Mouse (Mus musculus): Measurements from ENCODE around the gene Cep97. TPM values are rescaled to one million over a fixed set of nuclear protein-coding genes. Genes with fewer than 3 reads are reported as not detected.
"Not testable (repeated sequence)": the region's sequence is repeated elsewhere in the genome, so short reads cannot be mapped to it uniquely, and the experiment has no call there.

Gene Cep97
- total RNA-seq, 2 experiments from 2014 or later, result 8.0 to 10.7 TPM

DNA sequence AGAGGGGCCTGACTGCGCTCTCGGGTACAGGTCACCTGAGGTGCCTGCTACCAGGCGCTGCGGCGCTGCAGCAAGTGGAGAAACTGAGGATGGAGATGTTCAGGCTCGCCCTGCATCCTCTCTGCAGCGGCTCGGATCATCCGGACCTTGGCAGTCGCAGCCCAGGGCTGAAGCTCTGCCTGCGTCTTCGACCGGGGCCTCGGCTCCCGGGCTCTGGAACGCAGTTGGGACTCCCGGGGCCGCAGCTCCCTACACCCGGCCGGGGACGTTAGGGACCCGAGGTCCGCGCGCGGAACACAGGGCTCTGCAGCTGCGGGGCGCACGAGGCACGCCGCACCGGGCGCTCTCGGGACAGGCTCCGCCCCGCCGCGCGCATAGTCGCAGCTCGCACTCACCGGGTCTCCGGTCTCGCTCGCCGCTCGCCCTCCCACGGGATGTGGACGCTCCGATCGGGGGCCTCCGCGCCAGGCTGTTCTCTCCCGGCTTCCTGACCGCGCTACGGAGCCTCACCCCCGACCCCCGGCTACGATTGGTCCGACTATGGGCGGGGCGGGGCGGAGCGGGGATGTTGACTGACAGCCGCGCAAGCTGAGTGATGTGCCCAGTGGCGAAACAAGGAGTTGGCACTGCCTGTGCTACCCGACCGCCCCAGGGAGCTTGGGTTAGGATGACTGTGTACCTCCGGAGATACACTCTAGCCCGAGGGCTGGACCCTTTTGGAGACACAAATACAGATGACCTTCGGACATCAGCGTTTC lies 39.6 kb downstream of the Cep97 start, which contains the start of gene Nxpe3:
Gene Nxpe3, minus strand, starts transcription at position 393 of the 758 bp plus-strand sequence.
- intact Hi-C loops (cut with DNase I), result no loop called here
- peak; percentile 87 to 93 for DNase-seq (ENCODE audit: extremely low spot score in 1 of 2, low spot score in 2 of 2)

DNA sequence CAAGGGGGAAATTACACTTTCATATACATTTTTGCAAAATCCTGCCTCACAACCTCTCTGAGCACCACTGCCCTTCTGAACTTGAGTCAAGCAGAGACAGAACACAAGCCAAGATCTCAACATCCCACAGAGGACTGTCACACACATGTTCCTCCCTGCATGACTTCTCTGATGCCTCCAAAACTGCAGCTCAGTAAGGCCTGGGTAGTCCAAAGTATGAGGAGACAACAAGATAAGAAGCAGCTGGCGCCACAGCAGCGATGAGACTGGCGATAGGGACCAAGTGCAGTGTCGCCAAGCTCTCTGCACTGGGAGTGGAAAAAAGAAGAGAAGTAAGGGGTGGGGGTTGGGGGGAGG lies 40.1 kb downstream of the Cep97 start:
- DNase-seq (ENCODE audit: extremely low spot score in 1 of 2, low spot score in 2 of 2), result no peak
- intact Hi-C loops (cut with DNase I), result no loop called here

DNA sequence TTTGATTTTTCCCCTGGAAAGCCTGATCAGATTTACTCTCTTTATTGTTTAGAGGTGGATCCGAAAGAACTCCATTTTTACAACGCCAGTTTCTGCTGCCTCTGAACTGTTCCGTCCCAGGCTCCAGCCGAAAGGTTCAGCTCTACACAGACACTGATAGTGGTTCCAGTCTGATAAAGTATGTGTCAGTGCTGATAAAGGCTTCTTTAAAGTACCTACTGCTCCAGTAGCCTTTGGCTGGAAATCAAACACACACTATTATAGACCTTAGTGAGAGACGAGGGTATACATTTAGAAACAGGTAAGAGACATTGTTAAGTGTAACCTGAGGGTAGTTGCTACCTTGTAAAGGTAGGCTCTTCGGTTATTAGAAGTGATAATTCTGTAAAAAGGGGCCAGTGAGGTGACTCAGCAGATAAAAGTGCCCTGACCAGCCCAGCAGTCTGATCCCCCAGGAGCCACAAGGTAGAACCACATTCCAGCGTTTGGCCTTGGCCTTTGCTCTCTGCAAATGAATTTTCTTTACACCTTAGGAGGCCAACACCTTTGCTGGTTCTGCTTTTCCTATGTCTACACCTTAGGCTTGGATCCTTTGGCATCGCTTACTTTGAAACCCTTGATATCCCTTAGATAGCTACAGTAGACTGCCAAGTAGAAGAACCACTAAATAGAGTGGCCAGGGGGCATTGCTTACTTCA lies 41.1 kb downstream of the Cep97 start:
- DNase-seq (ENCODE audit: extremely low spot score in 1 of 2, low spot score in 2 of 2), result no peak
- intact Hi-C loops (cut with DNase I), result no loop called here

GRCm38 (mm10) chr16:55892484-55892883 lies 42.2 kb downstream of the Cep97 start:
- no peak for DNase-seq (ENCODE audit: extremely low spot score in 1 of 2, low spot score in 2 of 2)
- intact Hi-C loops (cut with DNase I), result no loop called here

DNA sequence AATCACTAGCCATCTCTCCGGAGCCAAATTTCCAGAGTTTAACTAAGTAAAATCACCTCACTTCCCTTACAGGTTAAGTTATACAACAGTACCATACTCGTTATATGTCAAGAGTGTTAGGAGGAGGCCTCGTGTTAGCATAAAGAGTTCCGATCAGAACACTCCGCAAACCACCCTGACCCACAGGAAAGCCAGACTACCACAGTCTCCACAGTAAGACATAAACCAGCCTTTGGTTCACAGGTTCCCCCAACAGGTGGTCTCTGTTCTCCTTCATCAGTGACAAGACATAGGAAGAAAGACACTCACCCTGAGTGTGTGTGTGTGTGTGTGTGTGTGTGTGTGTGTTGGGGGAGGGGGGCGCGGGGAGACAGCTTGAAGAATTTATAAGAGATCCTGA lies 43.3 kb downstream of the Cep97 start:
- intact Hi-C loops (cut with DNase I), result no loop called here
- DNase-seq (ENCODE audit: extremely low spot score in 1 of 2, low spot score in 2 of 2), result no peak

- intact Hi-C loops (cut with DNase I), result no loop called here
- DNase-seq (ENCODE audit: extremely low spot score in 1 of 2, low spot score in 2 of 2), result no peak
These were observed 44.1 kb downstream of the Cep97 start for GRCm38 (mm10) chr16:55890346-55891136.

DNA sequence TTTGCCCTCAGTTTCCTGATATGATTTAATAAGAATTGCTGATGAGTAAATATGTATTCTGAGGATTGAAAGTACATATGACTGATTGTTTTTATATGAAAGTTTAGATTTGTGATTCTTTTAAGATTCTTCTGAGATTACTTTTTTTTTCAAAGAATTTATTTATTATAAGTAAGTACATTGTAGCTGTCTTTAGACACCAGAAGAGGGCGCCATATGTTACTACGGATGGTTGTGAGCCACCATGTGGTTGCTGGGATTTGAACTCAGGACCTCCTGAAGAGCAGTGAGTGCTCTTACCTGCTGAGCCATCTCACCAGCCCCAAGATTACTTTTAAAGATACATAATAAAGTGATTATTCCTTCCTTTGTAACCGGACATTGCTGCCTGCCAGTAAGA lies 45.2 kb downstream of the Cep97 start:
- intact Hi-C loops (cut with DNase I), result no loop called here

GRCm38 (mm10) chr16:55888584-55888960 lies 46.1 kb downstream of the Cep97 start:
- no peak for DNase-seq (ENCODE audit: extremely low spot score in 1 of 2, low spot score in 2 of 2)
- intact Hi-C loops (cut with DNase I), result no loop called here

More for the DNA sequence above, 45.2 kb downstream of the Cep97 start:
- no peak for DNase-seq (ENCODE audit: extremely low spot score in 1 of 2, low spot score in 2 of 2)

DNA sequence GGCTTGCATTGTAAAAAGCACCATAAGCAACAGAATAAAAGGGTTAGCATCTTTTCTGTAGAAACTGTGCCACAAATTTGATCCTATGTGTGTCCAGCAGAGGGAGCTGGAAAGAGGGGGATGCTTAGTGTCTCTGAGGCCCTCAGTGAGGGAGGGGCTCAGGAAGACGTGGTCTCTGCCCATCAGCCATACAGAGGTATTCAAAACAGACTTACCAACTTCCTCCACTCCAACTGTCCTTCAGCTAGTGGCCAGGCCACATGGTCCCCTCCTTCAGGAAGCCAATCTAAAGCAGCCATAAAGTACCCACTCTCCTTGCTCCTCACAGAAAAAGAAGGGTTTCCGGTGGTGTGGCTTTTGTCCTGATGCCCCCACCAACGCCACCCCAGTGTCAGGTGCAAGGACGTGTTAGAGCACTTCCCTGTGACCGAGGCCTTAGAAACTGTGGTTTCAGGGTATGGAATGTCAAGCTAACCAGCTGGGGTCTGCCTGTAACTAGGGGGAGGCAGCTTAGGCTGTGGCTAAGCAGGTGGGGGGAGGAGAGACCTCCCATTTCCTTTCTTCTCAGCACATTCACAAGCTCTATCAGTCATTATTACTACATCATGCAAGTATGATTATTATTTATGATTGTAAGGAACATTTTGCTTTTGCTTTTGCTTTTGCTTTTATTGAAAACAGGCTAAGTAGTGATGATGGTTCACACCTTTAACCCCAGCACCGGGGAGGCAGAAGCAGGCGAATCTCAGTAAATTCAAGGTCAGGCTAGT lies 46.7 kb downstream of the Cep97 start:
- intact Hi-C loops (cut with DNase I), result no loop called here

DNA sequence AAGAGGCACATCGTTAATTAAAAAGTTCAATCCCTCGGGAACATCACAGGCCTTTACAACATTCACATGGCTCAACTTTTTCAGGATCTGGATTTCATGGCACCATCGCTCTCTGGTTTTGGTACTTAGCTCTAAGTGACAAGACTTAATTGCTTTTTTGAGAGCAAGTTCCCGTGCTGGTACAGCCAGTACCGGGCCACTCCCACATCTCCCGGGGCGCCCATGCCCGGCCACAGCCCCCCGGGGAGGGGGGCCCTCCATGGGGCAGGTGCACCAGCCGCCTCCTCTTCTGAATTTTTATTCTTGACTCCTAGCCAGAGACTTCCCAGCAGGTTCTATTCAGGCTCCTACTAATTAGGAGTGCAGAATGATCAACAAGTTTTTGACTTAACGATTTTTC lies 50.4 kb downstream of the Cep97 start:
- intact Hi-C loops (cut with DNase I), result no loop called here

More for the DNA sequence above, 46.7 kb downstream of the Cep97 start:
- DNase-seq (ENCODE audit: extremely low spot score in 1 of 2, low spot score in 2 of 2), result no peak

DNA sequence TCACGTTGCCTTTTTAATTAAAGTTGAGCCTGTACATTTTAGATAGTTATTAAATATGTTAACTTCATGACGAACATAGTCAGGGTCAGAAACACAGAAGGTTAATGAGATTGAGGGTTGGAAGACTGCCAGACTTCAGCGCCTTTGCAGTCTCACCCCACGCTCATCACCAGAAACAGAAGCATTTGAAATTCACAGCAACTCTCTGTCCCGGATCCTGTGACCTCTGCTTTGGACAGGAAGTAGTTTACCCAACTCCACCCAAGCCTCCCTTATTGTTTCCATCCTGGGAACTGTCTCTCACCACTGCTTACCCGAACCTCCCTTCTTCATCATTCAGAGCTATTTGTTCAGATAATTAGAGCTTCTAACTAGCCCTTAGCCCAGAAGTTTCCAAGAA lies 58.6 kb downstream of the Cep97 start:
- intact Hi-C loops (cut with DNase I), result no loop called here
- DNase-seq (ENCODE audit: extremely low spot score in 1 of 2, low spot score in 2 of 2), result no peak

More for the DNA sequence above, 50.4 kb downstream of the Cep97 start:
- no peak for DNase-seq (ENCODE audit: extremely low spot score in 1 of 2, low spot score in 2 of 2)

DNA sequence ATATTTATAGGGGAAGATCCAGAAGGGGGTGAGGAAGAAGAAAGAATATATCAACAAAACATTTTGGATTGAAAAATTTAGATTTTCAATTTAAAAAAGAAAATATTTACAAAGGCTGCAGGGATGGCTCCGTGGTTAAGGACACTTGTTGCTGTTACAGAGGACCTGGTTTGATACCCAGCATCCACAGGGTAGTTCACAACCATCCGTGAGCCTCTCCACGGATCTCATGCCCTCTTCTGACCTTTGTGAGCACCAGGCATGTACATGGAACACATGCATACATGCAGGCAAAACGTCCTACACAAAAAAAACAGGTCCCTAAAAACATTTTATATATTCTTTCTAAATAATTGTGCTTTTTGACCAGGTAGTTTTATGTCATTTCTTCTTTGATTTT lies 70.8 kb downstream of the Cep97 start:
- intact Hi-C loops (cut with DNase I), result no loop called here

DNA sequence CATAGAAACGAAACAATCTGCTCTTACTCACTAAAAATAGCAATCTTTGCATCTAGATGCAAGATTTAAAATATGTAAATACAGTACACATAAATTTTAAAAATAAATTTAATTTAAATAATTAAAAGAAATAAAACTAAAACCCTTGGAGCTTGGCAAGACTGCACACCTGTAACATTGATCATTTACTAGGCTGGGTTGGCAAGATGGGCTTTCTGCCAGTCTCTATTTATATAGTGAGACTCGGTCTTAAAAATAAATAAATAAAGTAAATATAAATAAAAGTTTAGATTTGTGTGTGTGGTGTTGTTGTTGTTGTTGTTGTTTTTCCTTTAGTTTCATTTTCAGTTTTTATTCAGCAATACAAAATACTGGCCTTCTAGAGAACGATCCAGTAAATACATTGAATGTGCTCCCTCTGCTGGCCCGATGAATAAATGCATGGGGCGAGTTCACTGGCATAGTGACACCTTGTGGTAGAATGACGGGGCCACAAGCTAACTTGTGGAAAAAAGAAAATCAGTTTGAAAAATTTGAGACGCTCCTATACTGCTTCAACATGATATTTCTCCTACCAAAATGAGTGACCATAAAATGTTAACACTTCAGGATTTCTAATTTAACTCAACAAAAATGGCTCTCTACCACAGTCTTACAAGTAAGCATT lies 71.4 kb downstream of the Cep97 start:
- peak; percentile 59 to 70 for DNase-seq (ENCODE audit: extremely low spot score in 1 of 2, low spot score in 2 of 2)
- intact Hi-C loops (cut with DNase I), result no loop called here

More for the DNA sequence above, 70.8 kb downstream of the Cep97 start:
- no peak for DNase-seq (ENCODE audit: extremely low spot score in 1 of 2, low spot score in 2 of 2)

- DNase-seq (ENCODE audit: extremely low spot score in 1 of 2, low spot score in 2 of 2), result no peak
- intact Hi-C loops (cut with DNase I), result no loop called here
These were observed 73.6 kb downstream of the Cep97 start for GRCm38 (mm10) chr16:55861104-55861503.

GRCm38 (mm10) chr16:55859421-55859820 lies 75.2 kb downstream of the Cep97 start:
- not testable (repeated sequence) for DNase-seq (ENCODE audit: extremely low spot score in 1 of 2, low spot score in 2 of 2)
- intact Hi-C loops (cut with DNase I), result loop anchor here (10.0 kb wide), 1 partner anchor 335 kb away; no protein-coding TSS in a partner anchor

DNA sequence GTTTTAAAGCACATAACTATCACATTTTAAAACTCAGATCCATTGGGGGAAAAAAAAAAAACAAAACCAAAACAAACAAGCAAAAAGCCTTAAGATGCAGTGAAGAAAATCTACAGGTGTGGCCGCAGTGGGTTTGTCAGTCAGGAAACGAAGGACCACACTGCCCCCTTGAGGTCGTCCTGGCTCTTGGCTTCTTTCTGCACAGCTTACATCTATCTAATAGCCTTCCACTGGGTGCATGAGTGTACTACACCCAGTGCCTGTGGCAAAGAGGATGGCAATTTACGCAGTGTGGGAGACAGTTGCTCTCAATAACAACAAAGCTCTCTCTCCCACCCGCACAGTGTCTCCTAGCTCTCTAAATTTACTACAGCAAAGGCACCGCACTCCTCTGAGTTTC lies 76.2 kb downstream of the Cep97 start:
- intact Hi-C loops (cut with DNase I), result loop anchor here (10.0 kb wide), 1 partner anchor 334 kb away; no protein-coding TSS in a partner anchor
- peak in 1 of 2 experiments; percentile 70 for DNase-seq (ENCODE audit: extremely low spot score in 1 of 2, low spot score in 2 of 2)

DNA sequence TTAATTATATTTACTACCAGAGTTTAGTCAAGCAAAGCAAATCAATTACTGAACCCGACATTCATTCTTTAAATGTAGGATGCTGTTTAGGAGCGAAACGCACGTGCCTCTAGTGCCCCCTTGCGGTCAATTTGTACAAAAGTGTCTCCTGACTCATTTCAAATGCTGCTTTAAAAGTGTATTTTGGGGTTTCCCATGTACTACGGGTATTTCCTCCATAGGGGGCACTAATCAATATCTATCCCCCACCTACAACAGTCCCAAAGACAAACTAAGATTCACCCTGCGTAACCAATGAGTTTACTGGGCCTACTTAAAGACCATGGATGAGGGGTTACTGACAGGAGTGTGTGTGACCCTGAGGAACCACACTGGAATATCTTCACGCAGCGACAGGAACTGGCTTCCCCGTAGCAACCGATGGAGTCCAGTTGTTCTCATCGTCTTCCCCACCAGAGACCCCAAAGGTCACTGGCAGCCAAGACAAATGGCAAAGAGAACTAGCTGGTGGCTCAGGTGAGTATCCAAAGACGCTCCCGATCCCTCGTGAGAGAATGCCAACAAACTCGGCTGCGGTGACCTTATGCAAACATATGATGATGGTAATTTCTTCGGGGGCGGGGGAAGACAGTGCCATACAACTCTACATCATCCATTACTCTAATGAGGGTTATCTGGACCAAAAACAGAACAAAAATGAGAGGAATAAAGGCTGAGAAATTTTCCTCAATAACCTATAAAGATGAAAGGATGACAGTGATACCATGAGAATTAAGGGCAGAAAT lies 81.5 kb downstream of the Cep97 start:
- peak; percentile 60 to 77 for DNase-seq (ENCODE audit: extremely low spot score in 1 of 2, low spot score in 2 of 2)
- intact Hi-C loops (cut with DNase I), result loop anchor here (2.0 to 10.0 kb wide), 2 partner anchors 328 to 372 kb away; no protein-coding TSS in a partner anchor
